Mouse (Mus musculus) heart, adult 2 months (tissue): ENCODE data around the gene Fam13c.

Experiments used
- CTCF ChIP-seq: fragments of 200-600 bp; IDR thresholded peaks from 2 replicates; pipeline ENCODE4 v1.8.1; 2022; ENCODE audit warnings: antibody characterized with exemption, mild to moderate bottlenecking, moderate library complexity
- POLR2A ChIP-seq: fragments of 200-500 bp; IDR thresholded peaks from 2 replicates; pipeline ENCODE4 v1.6.1; 2011; ENCODE audit warnings: mild to moderate bottlenecking, low read depth, low read length, control low read depth; ENCODE audit not compliant: insufficient read depth

DNA sequence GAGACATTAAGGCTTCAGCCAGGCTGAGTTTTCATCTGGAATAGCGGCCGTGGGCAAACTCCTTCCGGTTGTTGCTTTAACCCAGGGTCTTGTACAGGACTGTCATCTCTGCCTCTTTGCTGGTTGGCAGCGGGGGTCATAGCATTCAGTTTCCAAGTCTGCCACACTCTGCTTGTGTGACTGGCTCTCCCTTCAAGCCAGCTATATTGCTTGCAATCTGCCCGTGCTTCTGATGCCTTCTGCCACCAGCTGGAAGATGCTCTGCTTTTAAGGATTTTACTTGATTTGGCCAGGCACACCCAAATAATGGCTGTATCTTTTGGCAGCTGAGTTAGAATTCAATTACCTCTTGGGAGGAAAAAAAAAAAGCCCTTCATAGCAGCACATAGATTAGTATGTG is 65.6 kb downstream of the Fam13c start:
- TF ChIP-seq CTCF (no peak), POLR2A (no peak)
